Mouse (Mus musculus) forebrain, embryonic 12.5 days (tissue): ENCODE results near the gene Cnn3. TPM values are rescaled to one million over a fixed set of nuclear protein-coding genes. Genes with fewer than 3 reads are reported as not detected.
A peak's percentile ranks its signal among the peaks of the same experiment; 100 is the strongest.

Experiments used
- ATAC-seq: fragments of 200-750 bp; cut with Nextera tagmentation; 2 replicates; pipeline ENCODE4 v1.8.0; 2017; ENCODE audit warnings: moderate TSS enrichment; ENCODE audit not compliant: low FRiP score
- H3K27ac ChIP-seq: fragments of 300-500 bp; sonication (generic); 2 replicates; pipeline ENCODE4 v1.5.1; 2016; ENCODE audit warnings: mild to moderate bottlenecking
- H3K27me3 ChIP-seq: fragments of 300-500 bp; sonication (generic); 2 replicates; pipeline ENCODE4 v1.6.1; 2016; ENCODE audit warnings: mild to moderate bottlenecking
- H3K36me3 ChIP-seq: fragments of 300-500 bp; sonication (generic); replicated peaks from 2 replicates; pipeline ENCODE4 v1.6.1; 2016; ENCODE audit warnings: mild to moderate bottlenecking
- H3K4me1 ChIP-seq: fragments of 300-500 bp; sonication (generic); 2 replicates; pipeline ENCODE4 v1.6.1; 2016
- H3K4me2 ChIP-seq: fragments of 300-500 bp; sonication (generic); 2 replicates; pipeline ENCODE4 v1.6.1; 2016; ENCODE audit warnings: mild to moderate bottlenecking, moderate library complexity
- H3K4me3 ChIP-seq: fragments of 300-500 bp; sonication (generic); replicated peaks from 2 replicates; pipeline ENCODE4 v1.5.1; 2016; ENCODE audit warnings: mild to moderate bottlenecking
- H3K9ac ChIP-seq: fragments of 300-500 bp; sonication (generic); 2 replicates; pipeline ENCODE4 v1.6.1; 2016; ENCODE audit warnings: mild to moderate bottlenecking
- H3K9me3 ChIP-seq: fragments of 300-500 bp; sonication (generic); 2 replicates; pipeline ENCODE4 v1.6.1; 2016
- WGBS: fragments of 180-500 bp; shearing (Covaris S2); methylation state at CpG from one replicate; pipeline ENCODE4 v1.1.7; 2016; 5-methylcytosine and 5-hydroxymethylcytosine counted together
- polyA plus RNA-seq: library from polyadenylated mRNA; unstranded; fragments of >200 nt; fragmentation: Nextera tagmentation; extraction: Ambion mirVana; gene quantifications from 2 replicates; pipeline ENCODE4 v1.2.1, GENCODE M21; 2016

The Cnn3 gene
- polyA plus RNA-seq, 1 experiment from 2014 or later: 831 TPM

DNA sequence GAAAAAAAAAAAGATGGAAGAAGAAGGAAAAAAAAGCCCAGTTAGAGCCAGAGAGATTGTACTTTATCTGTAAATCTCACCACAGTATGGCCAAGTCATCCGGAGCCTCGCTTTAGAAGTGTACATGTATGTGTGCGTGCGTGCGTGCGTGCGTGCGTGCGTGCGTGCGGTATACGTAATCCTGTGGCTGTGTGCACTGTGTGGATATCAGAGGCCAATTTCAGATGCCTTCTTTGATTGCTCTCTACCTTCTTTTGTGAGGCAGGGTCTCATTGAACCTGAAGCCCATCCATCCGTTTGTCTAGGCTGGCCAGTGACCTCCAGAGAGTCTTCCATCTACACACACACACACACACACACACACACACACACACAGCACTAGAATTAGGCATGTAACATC is 35.2 kb downstream of the Cnn3 start:
- Histone ChIP-seq H3K9ac (no peak overlapping the region), H3K4me1 (peaks cover 26% of the 10 kb centered on the region), H3K9me3 (no peaks in the 10 kb centered on the region), H3K4me3 (no peak overlapping the region), H3K27me3 (no peaks in the 10 kb centered on the region), H3K4me2 (no peak overlapping the region), H3K36me3 (peaks cover 46% of the 10 kb centered on the region), H3K27ac (no peak overlapping the region)
- ATAC-seq: no peak
- WGBS: 94% methylated on average over 13 of the region's 13 CpGs

DNA sequence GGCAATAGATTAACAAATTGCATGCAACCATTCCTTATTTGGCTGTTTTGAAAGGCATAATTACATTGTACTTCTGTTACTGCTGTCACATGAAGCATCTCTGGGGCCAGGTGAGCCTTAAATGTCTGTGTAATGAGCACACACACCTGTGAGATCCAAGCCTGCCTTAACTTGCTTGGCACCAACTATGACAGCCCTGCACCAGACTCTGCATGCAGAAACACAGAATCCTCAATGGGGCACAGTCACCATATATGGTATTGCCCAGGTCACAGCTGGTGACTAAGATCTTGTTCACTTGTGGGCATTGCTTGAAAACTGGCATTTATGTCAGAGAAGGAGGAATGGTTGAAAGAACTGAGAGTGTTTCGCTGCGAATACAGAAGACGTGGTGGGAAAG is 36.5 kb downstream of the Cnn3 start:
- Histone ChIP-seq H3K4me2 (no peak overlapping the region), H3K9ac (no peak overlapping the region), H3K4me3 (no peak overlapping the region), H3K4me1 (peaks cover 26% of the 10 kb centered on the region), H3K9me3 (no peaks in the 10 kb centered on the region), H3K27me3 (no peaks in the 10 kb centered on the region), H3K27ac (no peak overlapping the region), H3K36me3 (peaks cover 33% of the 10 kb centered on the region)
- 89% methylated on average over 3 of the region's 3 CpGs for WGBS
- ATAC-seq: no peak

DNA sequence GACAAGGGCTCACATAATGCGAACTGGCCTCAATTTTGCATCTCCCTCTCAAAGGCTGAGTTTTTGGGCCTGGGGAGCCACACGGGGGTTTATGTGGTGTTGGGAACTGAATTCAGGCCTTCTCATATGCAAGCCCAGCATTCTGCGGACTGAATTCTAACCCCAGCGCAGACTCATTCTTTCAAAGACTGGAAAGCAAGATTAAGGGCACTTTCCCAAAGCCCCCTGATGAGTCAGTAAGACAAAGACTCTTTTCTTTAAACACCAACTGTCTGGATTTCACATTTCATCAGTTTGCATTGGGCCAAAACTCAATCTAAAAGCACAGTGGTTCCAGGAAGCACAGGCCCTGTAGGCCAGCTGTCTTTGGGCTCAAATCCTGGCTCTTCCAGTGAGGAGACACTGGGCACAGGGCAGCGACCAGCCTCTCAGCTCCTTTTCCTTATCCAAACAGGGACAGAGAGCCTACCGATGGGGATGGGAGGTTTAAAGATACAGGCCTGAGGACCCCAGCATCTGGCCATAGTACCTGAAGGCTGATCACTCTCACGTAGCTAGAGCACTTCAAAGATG is 38.5 kb downstream of the Cnn3 start:
- H3K9ac ChIP-seq: no peak overlapping the region
- H3K4me3 ChIP-seq: no peak overlapping the region
- no peak for ATAC-seq
- peaks cover 42% of the 10 kb centered on the region for H3K4me1 ChIP-seq
- WGBS: 23% methylated on average over 7 of the region's 7 CpGs
- no peaks in the 10 kb centered on the region for H3K27me3 ChIP-seq
- no peak overlapping the region for H3K4me2 ChIP-seq
- peaks cover 14% of the 10 kb centered on the region for H3K36me3 ChIP-seq
- H3K27ac ChIP-seq: peak overlapping the region; percentile 65
- no peaks in the 10 kb centered on the region for H3K9me3 ChIP-seq

DNA sequence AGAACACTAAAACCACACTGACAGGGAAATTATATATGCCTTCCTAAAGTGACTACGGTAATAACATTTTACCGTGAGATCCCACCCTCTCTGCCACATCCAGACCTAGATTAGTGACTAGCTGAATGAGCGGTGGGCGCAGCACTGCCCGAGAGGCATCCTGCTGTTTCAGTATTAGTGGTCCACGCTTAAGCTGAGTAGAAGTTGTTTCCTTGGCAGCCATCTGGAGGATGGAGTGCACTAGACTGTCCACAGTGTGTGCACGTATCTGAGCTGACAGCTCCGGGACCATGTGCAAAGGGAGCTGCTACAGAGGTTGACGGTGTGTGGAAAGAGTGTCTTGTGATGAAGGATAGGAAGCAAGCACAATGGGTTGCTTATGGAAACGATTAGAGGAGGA is 39.5 kb downstream of the Cnn3 start:
- Histone ChIP-seq H3K4me3 (no peak overlapping the region), H3K36me3 (peaks cover 4% of the 10 kb centered on the region; the same call in 1 of the 2 replicates), H3K27me3 (no peaks in the 10 kb centered on the region), H3K4me2 (no peak overlapping the region), H3K9me3 (no peaks in the 10 kb centered on the region), H3K4me1 (peaks cover 45% of the 10 kb centered on the region), H3K27ac (no peak overlapping the region), H3K9ac (no peak overlapping the region)
- no peak for ATAC-seq
- 69% methylated on average over 10 of the region's 10 CpGs for WGBS

DNA sequence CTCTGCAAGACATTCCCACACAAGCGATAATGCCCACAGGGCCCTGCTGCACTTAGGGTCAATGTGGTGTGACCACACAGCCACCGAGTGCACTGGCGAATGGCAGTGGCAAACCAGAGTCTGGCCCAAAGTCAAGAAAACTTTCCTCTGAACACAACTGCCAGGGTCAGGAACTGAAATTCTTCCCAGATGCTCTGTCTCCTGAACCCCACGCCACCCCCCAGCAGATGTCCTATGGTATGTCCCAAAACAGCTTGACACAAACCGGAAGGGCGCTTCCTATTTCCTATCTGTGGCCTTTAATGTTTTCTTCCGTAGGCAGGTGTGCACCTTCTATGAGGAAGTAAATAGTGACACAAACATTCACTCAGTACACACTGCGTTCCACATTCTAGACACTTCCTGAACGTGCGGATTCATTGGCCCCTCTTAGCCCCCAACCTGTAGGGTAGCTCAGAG is 40.8 kb downstream of the Cnn3 start:
- ATAC-seq: no peak
- Histone ChIP-seq H3K4me1 (peaks cover 49% of the 10 kb centered on the region), H3K9ac (no peak overlapping the region), H3K27me3 (no peaks in the 10 kb centered on the region; the same call in 1 of the 2 replicates), H3K4me2 (no peak overlapping the region), H3K9me3 (no peaks in the 10 kb centered on the region), H3K4me3 (no peak overlapping the region), H3K27ac (no peak overlapping the region), H3K36me3 (no peaks in the 10 kb centered on the region)
- 85% methylated on average over 10 of the region's 10 CpGs for WGBS

DNA sequence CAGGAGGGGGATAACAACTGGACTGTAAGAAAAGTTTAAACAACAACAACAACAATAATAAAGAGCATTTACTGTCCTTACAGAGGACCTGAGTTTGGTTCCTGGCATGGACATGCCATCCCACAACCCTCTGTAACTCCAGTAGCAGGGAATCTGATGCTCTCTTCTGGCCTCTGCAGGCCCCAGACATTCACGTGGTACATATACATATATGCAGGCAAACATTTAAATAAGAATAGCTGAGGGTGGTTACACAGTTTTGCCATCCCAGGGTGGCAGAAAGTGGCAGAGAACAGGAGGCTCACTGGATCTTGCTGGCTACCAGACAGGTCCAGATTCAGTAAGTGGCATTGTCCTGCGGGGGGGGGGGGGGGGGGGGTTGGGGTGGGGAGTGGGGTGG is 41.8 kb downstream of the Cnn3 start:
- Histone ChIP-seq H3K36me3 (no peaks in the 10 kb centered on the region), H3K4me2 (no peak overlapping the region), H3K9ac (no peak overlapping the region), H3K4me1 (peaks cover 46% of the 10 kb centered on the region), H3K9me3 (no peaks in the 10 kb centered on the region), H3K27ac (0 out of 2 replicates have a peak overlapping the region, but pooled peaks have one; percentile 74), H3K27me3 (no peaks in the 10 kb centered on the region; the same call in 1 of the 2 replicates), H3K4me3 (no peak overlapping the region)
- ATAC-seq: no peak
- 18% methylated on average over 1 of the region's 2 CpGs for WGBS

DNA sequence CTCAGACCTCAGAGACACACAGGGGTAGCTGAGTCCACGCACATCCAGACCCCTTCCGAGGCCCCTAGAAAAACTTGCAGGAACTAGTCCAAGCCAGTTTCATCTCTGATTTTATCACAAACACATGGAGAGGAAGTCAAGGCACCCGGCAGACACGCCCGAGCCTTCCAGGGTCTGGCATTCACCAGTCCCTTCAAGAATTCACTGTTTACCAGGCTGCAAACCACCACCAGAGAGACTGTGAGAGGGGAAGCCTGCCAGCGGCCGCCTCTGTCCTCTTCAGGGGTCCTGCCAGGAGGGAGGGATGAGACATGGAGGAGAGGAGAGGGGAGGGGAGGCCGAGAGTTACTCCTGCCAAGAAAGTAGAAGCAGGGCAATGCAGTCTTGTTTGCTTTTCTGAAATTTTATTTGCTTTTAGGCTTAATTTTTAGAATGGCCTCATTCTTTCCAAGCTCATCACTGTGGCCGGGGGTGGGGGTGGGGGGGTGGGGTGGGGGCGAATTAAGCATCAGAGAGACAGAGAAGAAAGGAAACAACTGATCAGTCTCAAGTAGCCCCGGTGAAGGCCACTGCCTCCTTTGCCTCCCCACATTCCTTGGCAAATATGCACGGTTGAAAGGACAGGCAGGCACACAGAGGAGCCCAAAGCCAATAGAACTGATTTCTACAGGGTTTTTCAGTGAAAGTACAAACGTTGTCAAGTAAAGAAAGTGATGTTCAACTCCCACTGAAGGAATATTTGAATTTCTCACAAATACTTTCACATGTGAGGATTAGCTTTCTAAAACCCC is 43.1 kb downstream of the Cnn3 start:
- no peak overlapping the region for H3K4me3 ChIP-seq
- peaks cover 38% of the 10 kb centered on the region for H3K4me1 ChIP-seq
- H3K27me3 ChIP-seq: no peaks in the 10 kb centered on the region; the same call in 1 of the 2 replicates
- H3K4me2 ChIP-seq: peak overlapping the region; percentile 19
- 4% methylated on average over 12 of the region's 13 CpGs for WGBS
- no peak overlapping the region for H3K9ac ChIP-seq
- peak; percentile 66 for ATAC-seq
- no peaks in the 10 kb centered on the region for H3K9me3 ChIP-seq
- H3K36me3 ChIP-seq: no peaks in the 10 kb centered on the region
- peak overlapping the region; percentile 74 for H3K27ac ChIP-seq

DNA sequence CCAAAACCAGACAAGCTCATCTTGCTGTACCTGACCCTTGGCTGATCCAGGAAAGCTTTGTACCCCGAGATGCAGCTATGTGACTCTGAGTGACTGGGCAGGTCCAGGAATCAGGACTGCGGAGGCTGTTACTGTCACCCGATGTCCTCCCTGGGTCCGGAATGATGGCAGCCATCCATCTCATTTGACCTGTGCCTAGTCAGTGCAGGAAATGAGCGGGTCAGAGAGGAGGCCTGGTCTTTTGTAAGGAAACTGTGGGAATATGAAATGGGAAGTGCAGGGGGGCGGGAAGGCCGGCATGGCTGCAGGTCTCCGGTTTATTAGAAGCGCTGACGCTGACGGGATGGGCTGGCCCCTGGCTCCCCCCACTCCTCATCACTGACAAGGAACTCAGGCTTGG is 45.4 kb downstream of the Cnn3 start:
- Histone ChIP-seq H3K9ac (no peak overlapping the region), H3K27me3 (no peaks in the 10 kb centered on the region; the same call in 1 of the 2 replicates), H3K36me3 (no peaks in the 10 kb centered on the region), H3K4me3 (no peak overlapping the region), H3K27ac (no peak overlapping the region), H3K4me1 (peaks cover 24% of the 10 kb centered on the region), H3K4me2 (no peak overlapping the region), H3K9me3 (no peaks in the 10 kb centered on the region)
- no peak for ATAC-seq
- WGBS: 78% methylated on average over 11 of the region's 11 CpGs

- ATAC-seq: no peak
- H3K27me3 ChIP-seq: no peaks in the 10 kb centered on the region; the same call in 1 of the 2 replicates
- H3K4me1 ChIP-seq: peaks cover 15% of the 10 kb centered on the region
- H3K9ac ChIP-seq: no peak overlapping the region
- WGBS: 76% methylated on average over 3 of the region's 3 CpGs
- no peak overlapping the region for H3K27ac ChIP-seq
- H3K4me2 ChIP-seq: no peak overlapping the region
- no peaks in the 10 kb centered on the region for H3K9me3 ChIP-seq
- no peaks in the 10 kb centered on the region for H3K36me3 ChIP-seq
- no peak overlapping the region for H3K4me3 ChIP-seq
These were observed 48.4 kb downstream of the Cnn3 start for GRCm38 (mm10) chr3:121474738-121475137.

DNA sequence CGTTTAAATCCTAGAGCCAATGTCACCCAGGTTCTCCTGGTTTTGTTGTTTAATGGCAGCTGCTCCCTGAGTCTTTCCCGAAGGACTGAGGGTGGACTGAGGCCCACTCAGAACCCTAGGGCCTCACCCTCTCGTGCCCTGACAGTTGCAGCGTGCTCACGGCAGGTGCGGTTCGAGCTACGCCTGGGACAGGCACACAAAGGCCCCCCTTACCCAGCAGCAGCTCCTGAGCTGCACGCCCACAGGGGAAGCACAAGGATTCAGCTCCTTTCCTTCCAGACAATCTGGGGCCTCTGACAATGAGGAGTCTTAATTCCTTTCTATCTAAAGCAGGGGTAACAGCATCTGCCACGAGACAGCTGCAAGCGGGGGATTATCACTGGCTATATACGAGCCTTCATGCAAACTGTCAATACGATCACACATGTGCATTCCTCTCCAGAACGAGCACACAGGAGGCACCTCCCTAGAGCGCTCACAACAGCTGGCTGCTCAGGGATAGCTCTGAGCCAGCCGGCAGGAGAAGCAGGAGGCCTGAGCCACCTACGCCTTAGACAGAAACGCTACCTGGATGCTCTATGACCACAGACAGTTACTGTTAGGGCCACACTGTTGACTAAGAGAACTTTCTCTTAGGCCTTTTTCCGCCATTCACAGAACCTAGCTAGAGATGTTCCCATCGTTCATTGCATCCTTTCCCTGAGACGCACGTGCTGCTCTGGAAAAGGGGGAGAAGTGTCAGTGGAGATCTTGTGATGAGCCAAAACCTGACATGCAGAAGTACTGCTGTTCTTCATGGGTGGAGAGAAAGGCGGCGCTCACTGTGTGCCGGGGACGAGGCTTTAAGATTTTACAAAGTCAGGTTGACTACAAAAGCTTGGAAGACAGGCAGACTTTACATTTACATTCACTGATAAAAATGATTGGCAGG is 54.0 kb downstream of the Cnn3 start:
- Histone ChIP-seq H3K9ac (peak overlapping the region; percentile 17; the same call in 1 of the 2 replicates), H3K27me3 (no peaks in the 10 kb centered on the region), H3K9me3 (no peaks in the 10 kb centered on the region), H3K27ac (peak overlapping the region; percentile 65), H3K4me3 (no peak overlapping the region), H3K4me1 (peaks cover 47% of the 10 kb centered on the region), H3K36me3 (no peaks in the 10 kb centered on the region), H3K4me2 (no peak overlapping the region)
- WGBS: 33% methylated on average over 26 of the region's 26 CpGs
- ATAC-seq: peak; percentile 39; the same call in 1 of the 2 replicates

DNA sequence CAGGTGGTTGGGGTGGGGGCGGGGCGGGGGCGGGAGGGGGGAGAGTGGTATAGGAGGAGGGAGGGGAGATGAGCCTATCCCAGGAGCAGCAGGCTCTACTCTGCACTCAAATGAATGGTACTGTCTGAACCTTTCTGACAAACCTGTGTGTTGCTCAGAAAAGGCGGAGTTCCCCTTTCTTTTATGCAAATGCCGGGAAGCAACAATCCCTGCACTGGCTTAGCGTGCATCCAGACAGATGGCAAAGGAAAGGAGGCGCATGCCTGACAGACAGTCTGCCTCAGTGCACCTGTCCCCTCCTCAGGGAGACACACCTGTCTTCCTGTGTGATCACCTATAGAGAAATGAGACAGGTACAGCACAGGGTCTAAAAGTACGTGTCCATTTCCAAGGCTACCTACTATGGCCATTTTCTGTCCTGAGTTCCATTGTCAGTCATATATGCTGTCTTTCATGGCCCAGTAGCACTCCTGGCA is 54.7 kb downstream of the Cnn3 start:
- no peaks in the 10 kb centered on the region for H3K27me3 ChIP-seq
- H3K4me1 ChIP-seq: peaks cover 47% of the 10 kb centered on the region
- H3K9ac ChIP-seq: no peak overlapping the region
- WGBS: 51% methylated on average over 7 of the region's 8 CpGs
- H3K4me3 ChIP-seq: no peak overlapping the region
- peak; percentile 47 for ATAC-seq
- no peak overlapping the region for H3K4me2 ChIP-seq
- peak overlapping the region; percentile 65; the same call in 1 of the 2 replicates for H3K27ac ChIP-seq
- no peaks in the 10 kb centered on the region for H3K9me3 ChIP-seq
- H3K36me3 ChIP-seq: no peaks in the 10 kb centered on the region

GRCm38 (mm10) chr3:121481564-121481963 is 55.3 kb downstream of the Cnn3 start:
- peaks cover 47% of the 10 kb centered on the region for H3K4me1 ChIP-seq
- H3K4me2 ChIP-seq: no peak overlapping the region
- no peaks in the 10 kb centered on the region for H3K36me3 ChIP-seq
- 57% methylated on average over 6 of the region's 6 CpGs for WGBS
- no peak overlapping the region for H3K9ac ChIP-seq
- no peaks in the 10 kb centered on the region for H3K9me3 ChIP-seq
- ATAC-seq: no peak
- H3K4me3 ChIP-seq: no peak overlapping the region
- no peak overlapping the region for H3K27ac ChIP-seq
- no peaks in the 10 kb centered on the region for H3K27me3 ChIP-seq
